Mouse (Mus musculus) ES-Bruce4 (cell line): ENCODE results near the gene Oprm1.

Experiments used
- CTCF ChIP-seq: IDR thresholded peaks from one replicate; pipeline ENCODE4 v1.8.1; 2011; ENCODE audit warnings: low read depth, low read length
- EP300 ChIP-seq: IDR thresholded peaks from 2 replicates; pipeline ENCODE4 v1.6.1; 2011; ENCODE audit warnings: low read depth, low read length; ENCODE audit not compliant: insufficient read depth
- POLR2A ChIP-seq: IDR thresholded peaks from one replicate; pipeline ENCODE4 v1.8.1; 2011; ENCODE audit warnings: low read length; ENCODE audit not compliant: insufficient read depth

DNA sequence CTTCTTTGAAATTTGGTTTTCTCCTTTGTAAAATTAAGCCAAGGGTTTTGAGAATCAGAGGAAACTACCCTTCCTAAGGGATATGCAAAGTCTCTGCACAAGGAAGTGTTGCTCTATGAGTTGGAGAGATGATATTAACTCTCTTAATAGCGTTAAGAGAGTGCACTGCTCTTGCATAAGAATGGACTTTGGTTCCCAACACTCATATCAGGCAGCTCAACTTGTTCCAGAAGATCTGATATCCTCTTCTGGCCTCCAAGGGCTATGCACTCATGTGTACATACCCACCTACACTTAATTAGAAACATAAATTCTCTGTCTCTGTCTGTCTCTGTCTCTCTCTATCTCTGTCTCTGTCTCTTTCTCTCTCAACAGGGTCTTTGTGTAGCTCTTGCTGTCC, 170.6 kb downstream of the Oprm1 start:
- TF ChIP-seq CTCF (no peak), POLR2A (no peak), EP300 (no peak)
